Mouse (Mus musculus): ENCODE measurements at regions not wholly inside any gene's neighbourhood (a gene's known extent, or its start where the extent isn't known, plus 50 kb on each side); places are given as distances from the start of the nearest gene placed in this dataset.

DNA sequence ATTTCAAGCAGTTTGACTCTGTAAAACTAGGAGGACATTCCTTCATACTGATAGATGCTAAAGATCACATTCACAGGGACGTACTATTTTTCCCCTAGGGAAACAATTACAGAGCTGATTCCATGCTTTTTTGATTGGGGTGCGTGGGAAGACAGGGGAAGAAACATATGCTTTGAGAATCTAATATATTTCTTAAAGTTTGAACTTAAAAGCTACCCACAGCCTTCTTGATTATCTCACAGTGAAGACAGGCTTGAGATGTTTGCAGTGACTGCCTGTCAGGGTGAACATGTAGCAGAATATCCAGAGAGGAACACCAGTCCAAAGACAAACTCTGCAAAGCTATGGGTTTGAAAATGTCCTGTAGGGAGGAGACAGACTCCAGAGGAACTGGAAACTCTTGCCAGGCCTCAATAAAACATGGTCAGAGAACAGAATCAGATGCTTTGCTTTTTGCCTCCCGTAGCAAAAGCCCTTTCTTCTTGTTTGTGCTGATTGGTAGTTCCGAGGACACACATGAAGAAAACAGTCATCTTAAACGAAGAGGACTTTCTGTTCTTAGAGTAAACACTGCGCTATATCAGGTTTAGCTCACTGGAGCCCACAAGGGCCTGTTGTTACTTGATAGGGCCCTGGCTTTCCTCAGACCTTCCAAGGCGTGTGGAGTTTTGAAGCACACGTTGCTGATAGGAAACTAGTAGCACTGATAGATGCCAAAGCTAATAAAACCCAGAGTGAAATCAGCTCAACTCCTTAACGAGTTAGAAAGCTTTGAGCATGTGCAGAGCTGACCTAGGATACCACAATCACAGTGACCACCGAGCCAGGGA is 630.8 kb downstream of the Lmo4 start:
- no peak for DNase-seq

DNA sequence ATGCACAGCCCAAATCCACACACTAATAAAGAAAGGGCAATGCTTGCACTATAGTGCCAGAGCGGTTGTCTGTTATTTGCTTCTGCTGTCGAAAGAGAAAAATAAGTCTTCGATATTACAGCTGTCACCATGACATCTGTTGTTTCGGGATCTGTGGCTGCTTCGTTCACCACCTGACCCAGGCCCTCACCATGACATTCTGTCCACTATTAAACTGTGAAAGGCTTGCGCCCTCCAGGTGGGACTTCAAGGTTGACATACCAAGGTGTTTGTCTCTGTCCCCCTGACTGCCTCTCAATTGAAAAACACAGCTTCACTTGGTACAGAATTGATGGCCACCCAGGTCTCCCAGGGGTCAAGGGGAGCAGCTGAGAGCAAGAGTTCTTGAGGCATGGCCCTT is 635.1 kb downstream of the Lmo4 start:
- no peak for DNase-seq

DNA sequence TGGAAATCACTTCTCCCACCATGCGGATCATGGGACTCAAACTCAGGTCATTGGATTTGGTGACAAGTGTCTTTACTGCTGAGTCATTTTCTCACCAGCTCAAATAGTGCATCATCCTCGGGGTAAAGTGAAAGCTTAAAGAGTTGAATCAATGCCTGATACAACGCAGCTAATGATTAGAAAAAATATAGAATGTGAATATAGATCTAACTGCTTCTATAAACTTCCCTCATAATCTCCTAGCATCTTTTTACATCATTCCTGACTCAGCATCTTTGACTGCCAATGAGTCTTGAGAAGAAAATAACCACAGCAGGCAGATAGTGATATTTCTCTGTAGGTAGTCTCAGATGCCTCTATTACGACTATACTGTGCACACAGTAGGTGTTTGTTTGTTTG is 640.0 kb downstream of the Lmo4 start:
- DNase-seq, result no peak

DNA sequence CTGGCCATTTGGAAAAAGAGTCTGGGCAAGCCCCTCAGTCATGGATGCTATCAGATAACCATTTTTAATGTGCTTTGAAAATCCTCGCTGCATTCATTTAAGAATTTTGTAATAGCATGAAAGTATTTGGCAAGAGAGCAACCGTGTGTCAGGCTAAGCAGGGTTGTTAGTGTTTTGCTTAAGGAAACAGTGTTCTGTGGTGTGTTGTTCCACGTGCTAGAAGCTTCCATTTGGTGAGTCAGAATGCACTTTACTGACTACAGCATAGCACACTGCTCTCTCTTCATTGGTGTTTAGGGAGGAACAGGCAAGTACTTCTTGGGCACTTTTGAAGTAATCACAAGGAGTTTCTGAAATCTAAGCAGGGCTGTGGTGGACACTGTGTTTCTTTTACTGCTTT is 661.0 kb upstream of the Pkn2 start:
- DNase-seq, result no peak

DNA sequence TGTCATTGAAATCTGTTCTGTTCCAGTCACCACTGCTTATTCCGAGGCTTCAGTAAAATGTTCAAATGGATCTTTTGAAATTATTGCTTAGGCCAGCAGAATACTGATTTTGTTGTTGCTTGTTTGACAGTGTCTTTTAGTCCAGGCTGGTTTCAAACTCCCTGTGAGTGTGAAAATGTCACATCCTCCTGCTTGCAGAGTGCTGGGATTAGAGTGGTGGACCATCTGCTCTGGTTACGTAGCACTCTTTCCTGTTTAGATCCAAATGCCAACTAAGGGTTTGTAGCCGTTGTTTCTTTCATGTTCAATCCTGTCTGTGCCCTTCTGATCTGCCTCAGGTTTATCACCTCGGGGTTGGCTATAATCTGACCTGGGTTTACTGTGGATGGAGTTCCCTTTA is 646.2 kb upstream of the Pkn2 start:
- no peak for DNase-seq

DNA sequence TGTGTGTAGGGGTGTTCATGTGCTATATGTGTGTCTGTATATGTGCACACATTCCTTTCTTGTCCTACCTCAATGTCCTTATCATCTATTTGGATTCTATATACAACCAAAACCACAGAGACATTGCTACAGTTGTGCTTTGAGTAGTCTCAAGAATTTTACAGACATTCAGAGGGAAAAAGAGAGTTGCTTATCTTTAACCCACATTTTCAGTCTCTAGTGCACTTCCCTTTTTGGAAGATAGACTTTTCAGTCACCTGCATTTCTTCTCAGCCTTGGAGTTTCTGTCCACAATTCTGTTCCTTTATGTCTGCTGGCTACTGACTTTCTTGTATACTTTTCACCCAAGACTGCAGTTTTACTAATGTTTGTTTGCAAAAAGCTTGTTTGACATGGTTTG is 645.5 kb upstream of the Pkn2 start:
- DNase-seq, result no peak

DNA sequence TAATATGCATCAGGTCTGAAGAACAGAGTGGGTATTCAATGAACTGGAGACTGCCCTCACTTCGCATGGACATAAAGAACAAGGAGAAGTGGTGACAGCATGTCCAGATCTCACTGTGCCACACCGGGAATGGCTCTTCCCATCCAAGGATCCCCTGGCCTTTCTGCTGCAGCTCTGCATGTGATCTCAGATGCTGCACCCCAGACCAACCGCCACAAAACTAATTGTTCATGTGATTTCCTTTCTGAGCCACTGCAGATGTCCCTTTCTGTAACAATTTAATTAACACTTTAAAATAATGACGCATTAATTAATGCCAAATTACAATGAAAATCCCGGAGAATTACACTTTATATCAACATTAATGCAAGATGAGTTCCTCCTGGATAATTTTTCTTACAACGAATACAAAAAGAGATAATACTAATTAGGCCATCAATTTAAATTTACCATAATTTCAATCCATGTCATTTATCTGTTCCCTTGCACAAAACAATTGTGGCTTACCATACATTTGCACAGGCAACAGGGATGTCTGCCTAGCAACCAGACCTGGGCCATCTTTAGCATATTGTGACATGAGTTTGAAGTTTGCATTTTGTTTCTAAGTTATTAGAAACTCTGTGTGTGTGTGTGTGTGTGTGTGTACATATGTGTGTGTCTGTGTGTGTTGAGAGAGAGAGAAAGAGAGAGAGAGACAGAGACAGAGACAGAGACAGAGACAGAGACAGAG is 630.9 kb upstream of the Pkn2 start:
- DNase-seq, result no peak

DNA sequence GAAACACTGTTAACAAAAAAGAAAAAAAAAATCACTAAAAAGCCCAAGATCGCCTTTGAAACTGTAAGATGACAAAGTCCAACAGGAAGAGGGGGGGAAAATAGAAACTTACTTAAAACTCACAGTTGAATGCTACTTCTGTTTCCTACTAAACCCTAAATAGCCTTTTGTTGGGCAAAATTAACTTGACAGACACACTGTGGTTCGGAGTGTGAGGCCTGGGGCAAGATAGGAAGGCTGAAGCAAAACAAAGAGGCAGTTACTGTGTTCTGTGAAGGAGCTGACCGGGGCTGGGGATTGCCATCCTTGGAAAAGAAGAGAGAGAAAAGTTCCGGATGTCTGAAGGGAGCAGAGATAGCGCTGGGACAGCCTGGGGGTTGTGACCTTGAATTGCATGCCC is 627.7 kb upstream of the Pkn2 start:
- DNase-seq, result no peak

DNA sequence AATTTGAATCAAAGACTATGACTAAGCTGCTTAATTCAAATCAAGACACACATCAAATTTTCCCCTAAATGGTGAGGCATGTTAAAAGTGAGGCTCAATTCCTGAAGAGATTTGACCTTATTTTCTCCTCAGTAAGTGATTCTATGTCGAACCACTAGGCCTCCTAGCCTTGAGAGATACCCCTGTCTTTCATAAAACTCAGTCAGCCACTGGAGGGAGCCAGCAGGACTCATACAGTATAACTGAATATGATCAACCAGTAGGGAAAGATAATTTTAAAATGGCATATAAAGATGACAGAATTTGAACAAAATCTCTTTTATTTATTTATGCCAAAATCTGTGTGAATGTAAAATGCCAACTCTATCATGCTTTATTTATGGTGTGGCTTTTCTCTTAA is 626.5 kb upstream of the Pkn2 start:
- DNase-seq, result peak; percentile 41 to 67

DNA sequence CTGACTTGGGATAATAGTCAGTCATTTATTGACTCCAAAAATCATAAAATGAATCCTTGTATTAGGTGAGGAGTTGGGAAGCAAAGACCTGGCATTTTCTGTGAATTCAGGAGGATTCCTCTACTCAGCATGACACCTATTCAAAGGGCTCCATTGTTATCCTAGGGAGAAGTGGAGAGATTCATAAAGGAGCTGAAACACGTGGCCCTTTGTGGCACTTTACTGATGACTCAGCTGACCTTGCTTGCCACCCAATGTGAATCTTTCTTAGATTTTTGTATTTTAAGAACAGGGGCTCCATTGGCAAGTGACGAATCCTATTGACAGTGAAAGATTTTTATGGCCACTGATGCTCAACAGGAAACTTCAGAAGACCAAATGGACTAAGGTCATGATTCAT is 619.2 kb upstream of the Pkn2 start:
- no peak for DNase-seq

DNA sequence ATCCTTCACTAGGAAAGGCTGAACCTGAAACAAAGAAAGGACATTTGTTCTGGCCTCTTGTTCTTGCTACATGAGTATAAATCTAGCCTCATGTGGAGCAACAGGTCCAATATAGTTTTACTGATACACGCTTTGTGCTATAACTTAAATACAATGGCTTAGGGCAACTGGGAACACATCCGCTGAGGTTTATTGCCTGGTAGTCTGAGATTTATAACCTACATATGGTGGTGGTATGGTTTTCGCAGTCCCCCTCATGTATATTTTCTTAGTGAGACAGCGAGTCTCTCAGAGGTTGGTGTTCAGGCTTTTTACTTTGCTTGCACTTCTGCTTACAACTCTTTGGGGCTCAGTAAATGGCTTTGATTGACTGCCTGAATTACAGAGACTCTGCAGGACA is 613.6 kb upstream of the Pkn2 start:
- DNase-seq, result no peak

DNA sequence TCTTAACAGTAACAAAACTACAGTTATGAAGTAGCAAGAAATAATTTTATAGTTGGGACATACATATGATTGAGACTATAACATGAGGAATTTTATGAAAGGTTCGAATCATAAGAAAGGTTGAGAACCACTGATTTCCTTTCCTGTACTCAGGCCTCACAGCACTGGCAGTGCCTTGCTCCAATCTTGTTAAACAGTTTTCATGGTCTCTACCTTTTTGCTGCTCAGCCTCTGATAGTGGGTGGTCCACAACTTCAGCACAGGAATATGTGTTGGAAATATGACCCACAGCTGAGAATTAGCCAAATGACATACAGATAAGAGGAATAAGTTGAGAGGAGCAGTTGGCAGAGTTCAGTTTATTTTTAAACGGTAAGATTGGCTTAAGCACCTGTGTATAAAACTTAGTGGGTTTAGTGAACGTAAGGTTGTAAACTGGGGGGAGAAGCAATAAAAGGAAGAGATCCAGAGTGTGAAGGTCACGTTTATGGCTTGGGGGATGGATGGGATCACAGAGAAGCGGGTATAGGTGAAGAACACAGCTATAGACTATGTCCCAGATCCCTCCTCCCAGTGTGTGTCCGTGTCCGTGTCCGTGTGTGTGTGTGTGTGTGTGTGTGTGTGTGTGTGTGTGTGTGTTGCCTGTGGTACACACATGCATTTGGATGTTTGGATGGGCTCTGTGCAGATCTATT is 596.3 kb upstream of the Pkn2 start:
- no peak for DNase-seq

DNA sequence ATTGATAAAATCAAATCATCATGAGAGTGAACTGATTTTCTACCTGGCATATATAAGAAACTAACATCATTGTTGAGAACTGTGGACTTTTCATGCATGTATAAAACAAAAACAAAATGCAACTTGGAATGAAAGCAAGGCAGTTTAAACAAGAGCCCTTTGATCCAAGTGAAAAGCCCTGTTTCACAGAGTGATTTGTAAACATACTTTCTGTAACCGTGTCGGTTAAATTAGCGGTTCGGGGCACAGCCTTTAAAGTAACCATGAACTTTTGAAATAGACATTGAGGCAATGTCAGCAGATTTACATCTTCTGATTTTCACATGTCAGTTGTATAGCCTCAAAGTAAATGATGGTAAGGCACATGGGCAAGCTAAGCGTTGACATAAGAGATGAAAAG is 593.7 kb upstream of the Pkn2 start:
- no peak for DNase-seq

DNA sequence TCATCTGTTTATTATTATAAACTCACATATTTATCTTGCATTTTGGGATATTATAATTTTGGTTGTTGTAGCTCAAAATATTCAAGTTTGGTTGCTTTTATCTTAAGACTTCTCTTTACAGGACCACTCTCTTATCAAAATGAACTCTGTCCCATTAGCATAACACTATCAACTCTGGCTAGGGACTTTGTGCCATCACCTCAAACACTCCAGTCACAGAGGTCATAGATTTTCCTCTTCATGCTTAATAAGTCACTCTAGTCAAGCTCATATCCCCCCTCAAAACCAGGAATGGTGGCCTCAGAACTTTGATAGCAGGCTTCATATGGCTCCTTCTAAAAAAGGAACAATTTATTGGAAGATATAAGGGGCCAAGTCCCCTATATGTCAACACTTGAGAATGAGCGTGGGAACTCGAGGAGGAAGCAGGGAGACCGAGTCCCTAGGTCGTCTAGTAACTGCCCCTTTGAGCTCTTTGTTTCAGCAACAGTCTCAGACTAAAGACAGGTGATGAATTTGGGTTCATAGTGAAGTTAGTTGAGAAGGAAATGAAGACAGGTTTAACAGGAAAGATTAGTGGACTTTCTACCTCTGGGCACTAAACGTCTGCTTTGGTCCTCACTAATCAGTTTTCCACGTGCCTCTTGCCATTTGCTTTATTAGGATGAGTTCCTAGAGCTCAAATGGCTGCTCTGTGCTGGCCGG is 565.4 kb upstream of the Pkn2 start:
- DNase-seq, result no peak

DNA sequence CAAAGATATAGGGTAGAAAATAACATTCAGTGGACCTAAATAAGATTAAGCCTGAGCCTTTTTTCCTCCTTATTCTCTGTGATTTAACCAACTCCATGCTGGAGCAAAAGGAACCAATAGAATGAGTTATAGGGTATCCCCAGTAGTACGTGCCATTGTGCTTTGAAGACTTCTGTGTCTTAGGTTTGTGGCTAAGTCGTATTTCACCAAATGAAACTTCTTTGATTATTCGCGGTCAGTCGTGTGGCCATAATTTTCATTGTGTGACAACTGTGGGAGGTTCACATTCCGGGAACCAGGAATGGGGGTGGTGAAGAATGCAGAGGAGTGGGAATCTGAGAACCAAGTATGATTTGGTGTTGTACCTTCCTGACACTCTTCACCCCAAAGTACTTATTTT is 535.6 kb upstream of the Pkn2 start:
- DNase-seq, result no peak

DNA sequence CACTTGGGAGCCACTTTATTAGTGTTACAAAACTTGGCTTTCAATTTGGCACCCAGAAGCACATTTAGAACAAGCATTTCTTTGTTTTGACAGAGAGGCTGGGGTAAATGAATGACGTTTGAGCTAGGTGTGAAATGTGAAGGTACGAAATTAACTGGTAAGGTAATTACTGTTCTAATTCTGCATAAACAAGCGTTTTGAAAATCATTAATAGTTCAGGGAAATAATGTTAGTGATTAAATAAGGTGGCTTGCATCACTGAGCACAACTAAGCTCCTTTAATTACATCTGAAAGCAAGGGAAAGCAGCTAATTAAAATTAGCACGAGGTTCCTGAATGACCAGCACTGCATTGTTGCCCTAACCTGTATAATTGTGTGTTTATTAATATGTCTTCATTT is 529.9 kb upstream of the Pkn2 start:
- DNase-seq, result no peak

DNA sequence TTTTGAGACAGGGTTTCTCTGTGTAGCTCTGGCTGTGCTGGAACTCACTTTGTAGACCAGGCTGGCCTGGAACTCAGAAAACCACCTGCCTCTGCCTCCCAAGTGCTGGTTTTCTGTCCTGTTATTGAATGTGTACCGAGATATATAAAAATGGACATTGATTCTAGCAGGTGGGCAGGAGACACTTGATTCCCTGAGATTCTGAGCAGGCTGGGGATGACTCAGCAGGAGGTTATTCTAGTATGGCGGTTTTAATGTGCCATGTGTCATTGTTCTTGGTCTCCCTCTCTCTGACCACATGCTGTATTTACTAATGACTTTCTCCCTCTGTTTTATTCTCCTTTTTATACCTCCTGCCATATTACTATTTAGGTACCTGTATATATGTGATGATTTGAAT is 517.2 kb upstream of the Pkn2 start:
- no peak for DNase-seq

DNA sequence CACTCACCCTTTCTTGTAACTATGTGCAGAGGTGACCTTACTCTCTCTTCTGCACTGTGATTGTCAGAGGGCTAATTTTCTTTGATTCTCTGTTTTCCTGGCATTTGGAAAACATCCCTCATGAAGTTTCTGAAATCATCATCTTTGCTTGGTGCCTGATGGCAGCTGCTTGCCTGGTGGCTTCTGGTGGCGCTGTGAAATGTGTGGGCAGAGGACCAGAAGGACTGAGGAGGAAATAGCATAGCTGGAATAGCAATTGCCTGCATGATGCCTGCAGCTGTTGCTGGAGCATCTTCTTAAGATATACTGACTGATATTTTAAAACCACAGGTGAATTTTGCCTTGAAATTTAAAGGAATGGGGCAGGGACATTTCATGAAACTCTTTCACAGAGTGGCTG is 502.6 kb upstream of the Pkn2 start:
- no peak for DNase-seq

DNA sequence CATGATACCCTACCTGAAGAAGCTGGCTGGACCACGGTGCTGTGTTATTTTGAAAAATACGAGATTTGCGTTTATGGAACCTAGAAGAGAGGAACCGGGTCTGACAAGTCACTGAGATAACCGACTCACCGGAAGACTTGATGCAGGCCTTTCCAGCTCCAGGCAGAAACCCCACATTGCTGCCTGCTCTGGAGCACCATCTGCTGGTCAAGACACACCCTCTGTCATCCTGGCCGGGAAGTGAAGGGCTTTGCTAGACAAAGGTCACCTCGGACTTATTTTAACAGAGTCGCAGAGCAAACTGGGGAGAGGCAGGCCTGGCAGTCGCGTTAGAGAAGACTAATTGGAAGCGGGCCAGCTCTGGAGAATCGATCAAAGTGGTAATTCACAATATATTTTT is 497.4 kb upstream of the Pkn2 start:
- peak; percentile 83 to 87 for DNase-seq

DNA sequence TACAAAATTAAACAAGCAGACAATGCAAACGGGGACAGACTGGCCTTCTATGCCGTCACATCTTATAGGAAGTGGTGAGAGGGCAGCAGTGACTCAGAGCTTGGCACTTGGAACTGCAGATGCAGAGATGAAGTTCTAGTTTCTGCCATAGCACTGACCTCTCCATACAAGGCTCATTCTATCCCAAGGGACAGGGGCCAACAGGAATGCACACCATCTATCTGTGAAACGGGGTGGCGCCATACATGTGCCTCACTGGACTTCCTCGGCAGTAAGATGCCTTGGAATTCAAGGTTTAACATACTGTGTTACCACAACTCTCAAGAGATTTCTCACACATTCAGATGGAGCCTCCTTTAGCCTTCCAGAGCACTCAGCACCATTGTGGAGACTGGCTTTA is 495.6 kb upstream of the Pkn2 start:
- DNase-seq, result no peak

DNA sequence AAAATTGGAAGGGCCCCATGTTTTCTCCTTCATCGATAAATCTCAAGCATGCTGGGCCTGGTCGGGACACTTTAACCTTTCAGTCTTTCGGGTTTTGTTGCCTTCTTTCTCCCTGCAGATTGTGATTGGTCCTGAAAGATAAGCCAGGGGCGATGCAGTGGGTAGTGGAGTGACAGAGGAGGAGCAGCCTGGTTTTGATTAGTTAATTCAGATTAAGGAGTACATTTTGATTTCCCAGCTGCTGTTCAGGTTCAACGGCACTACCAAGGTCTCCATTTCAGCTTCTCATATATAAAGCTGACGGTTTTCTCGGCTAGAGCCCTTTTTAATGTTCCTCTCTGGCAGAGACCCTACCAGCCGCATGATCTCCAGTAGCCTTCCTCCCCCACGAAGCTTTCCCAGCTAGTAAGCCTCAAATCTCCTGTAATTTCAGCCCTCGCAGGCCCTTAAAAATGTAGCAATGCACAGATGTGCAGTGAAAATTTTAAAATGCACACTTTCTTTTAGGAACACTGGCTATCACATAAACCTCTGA is 493.8 kb upstream of the Pkn2 start:
- DNase-seq, result no peak

DNA sequence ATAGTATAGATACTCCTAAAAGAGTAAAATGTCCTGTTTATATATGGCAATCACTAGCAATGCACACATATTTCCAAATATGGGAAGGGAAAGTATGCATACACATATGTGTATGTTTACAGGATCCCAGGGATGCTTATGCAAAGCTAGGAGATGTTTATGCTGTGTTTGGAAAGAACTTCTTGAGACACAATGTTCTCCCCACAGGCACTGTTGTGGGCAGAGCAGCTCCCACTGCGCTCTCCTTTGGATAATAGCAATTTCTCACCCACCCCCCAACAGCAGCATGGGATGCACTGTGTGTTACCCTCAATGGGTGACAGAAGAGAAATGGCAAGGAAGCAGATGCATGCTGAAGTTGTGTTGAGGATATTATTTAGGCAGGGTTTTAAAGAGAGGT is 491.7 kb upstream of the Pkn2 start:
- DNase-seq, result no peak

DNA sequence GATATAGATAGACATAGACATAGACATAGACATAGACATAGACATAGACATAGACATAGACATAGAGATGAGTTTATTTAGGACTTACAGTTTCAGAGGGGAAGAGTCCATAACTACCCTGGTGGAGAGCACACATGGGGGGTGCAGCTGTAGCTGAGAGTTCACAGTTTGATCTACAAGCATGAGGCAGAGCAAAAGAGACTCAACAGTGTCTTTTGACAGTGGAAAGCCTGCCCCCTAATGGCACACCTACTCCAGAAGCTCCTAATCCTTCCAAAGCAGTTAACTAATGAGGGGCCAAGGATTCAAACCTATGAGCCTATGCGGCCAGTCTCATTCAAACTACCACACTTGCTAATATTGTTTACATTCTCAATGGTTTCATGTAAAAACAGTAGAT is 487.2 kb upstream of the Pkn2 start:
- DNase-seq, result no peak

All from cerebellum, postnatal 14 days (tissue).